Mouse (Mus musculus): ENCODE measurements around the gene Mr1. TPM values are rescaled to one million over a fixed set of nuclear protein-coding genes. Genes with fewer than 3 reads are reported as not detected.

Mr1 gene
- polyA plus RNA-seq (2012; rRNA removed; ENCODE audit: low replicate concordance): 6.1 and 16.9 TPM in 2 replicates

GRCm38 (mm10) chr1:155146572-155146980, at the start of gene Mr1:
Gene Mr1 (minus strand): TSS chr1:155146814.

GRCm38 (mm10) chr1:155158141-155158969, 11.7 kb upstream of the Mr1 start, which contains the start of gene Stx6:
Gene Stx6 (plus strand): TSS chr1:155158715.

GRCm38 (mm10) chr1:155099280-155099848, 47.2 kb downstream of the Mr1 start, which contains the start of gene Ier5:
Gene Ier5 (minus strand): TSS chr1:155099636.

Other genes starting within 250 kb of the Mr1 start
- gene Ier5, start 47.2 kb downstream of the Mr1 start, polyA plus RNA-seq (2012; rRNA removed; ENCODE audit: low replicate concordance): 18.5 and 62.4 TPM in 2 replicates
- gene Stx6, start 11.9 kb upstream of the Mr1 start, polyA plus RNA-seq (2012; rRNA removed; ENCODE audit: low replicate concordance): 54.4 and 103 TPM in 2 replicates
- 7.9 and 8.5 TPM in 2 replicates for gene BC034090, start 97.6 kb upstream of the Mr1 start, polyA plus RNA-seq (2012; rRNA removed; ENCODE audit: low replicate concordance)

Measured in mammary gland, adult 2 months (tissue).